In the genomic region with DNA sequence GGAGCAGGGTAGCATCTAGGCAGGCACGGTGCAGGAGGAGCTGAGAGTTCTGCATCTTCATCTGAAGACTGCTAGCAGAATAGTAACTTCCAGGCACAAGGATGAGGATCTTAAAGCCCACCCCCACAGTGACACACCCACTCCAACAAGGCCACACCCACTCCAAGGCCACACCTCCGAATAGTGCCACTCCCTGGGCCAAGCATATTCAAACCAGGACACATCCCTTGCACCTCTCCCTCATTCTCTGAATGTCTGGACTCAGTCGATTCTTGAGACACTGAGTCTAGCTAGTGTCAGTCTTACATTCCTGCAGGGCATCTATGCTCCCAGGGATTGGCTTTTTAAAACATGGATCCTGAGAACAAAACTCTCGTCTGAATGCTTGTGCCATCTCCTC, we compare ENCODE assay signal across 20 mouse cellular contexts.
"Had no signal": no experiment of that assay in that cellular context is flagged by ENCODE, and none has a peak within 500 bp of the region (broad histone marks: within the 10 kb centered on the region; RNA-seq: fewer than 3 reads in every experiment).

No protein-coding gene starts in this region.

- H3K36me3 ChIP-seq: heart, embryonic 13.5 days; heart, embryonic 15.5 days; hindbrain, embryonic 13.5 days; hindbrain, embryonic 15.5 days; kidney, embryonic 15.5 days; limb, embryonic 10.5 days; limb, embryonic 12.5 days; liver, embryonic 13.5 days had no signal

- H3K27me3 ChIP-seq: heart, embryonic 13.5 days; heart, embryonic 15.5 days; hindbrain, embryonic 13.5 days; hindbrain, embryonic 15.5 days; kidney, embryonic 15.5 days; limb, embryonic 12.5 days; liver, embryonic 13.5 days had no signal

- H3K9me3 ChIP-seq: heart, embryonic 13.5 days; heart, embryonic 15.5 days; hindbrain, embryonic 13.5 days; hindbrain, embryonic 15.5 days; kidney, embryonic 15.5 days; limb, embryonic 10.5 days; limb, embryonic 12.5 days; liver, embryonic 13.5 days had no signal

- H3K4me3 ChIP-seq: heart, embryonic 13.5 days; heart, embryonic 15.5 days; hindbrain, embryonic 13.5 days; hindbrain, embryonic 15.5 days; kidney, embryonic 15.5 days; left cerebral cortex, adult 2 months; limb, embryonic 10.5 days; limb, embryonic 12.5 days; liver, embryonic 13.5 days had no signal

- DNase-seq: gastrocnemius, postnatal 14 days; gastrocnemius, postnatal 36 days; heart, postnatal 14 days; heart, postnatal 36 days; kidney, adult 11 months; kidney, postnatal 14 days; layer of hippocampus, adult 9-11 months; layer of hippocampus, postnatal 36 days; liver; liver, embryonic 13.5 days had no signal

- H3K4me1 ChIP-seq: kidney, embryonic 15.5 days; limb, embryonic 10.5 days; liver, embryonic 13.5 days had no signal

- H3K27ac ChIP-seq: heart, embryonic 13.5 days; heart, embryonic 15.5 days; hindbrain, embryonic 13.5 days; hindbrain, embryonic 15.5 days; hindbrain, postnatal 0 days; kidney, embryonic 15.5 days; kidney, postnatal 0 days; left cerebral cortex, adult 2 months; limb, embryonic 10.5 days; limb, embryonic 12.5 days; liver, embryonic 13.5 days had no signal
